Mouse (Mus musculus) yolk sac, embryonic 10.5 days (tissue): ENCODE results near the gene Lsamp.
"Not testable (repeated sequence)": the region's sequence is repeated elsewhere in the genome, so short reads cannot be mapped to it uniquely, and the experiment has no call there.

Experiments used
- DNase-seq: peaks from one replicate; pipeline ENCODE4 v3.0.0-alpha.2; 2017; ENCODE audit warnings: low spot score

The Lsamp gene

GRCm38 (mm10) chr16:41936908-41937595 is 1952.9 kb downstream of the Lsamp start:
- DNase-seq, result no peak

GRCm38 (mm10) chr16:41937596-41937990 is 1953.4 kb downstream of the Lsamp start:
- no peak for DNase-seq

- DNase-seq, result no peak
These were observed 1954.1 kb downstream of the Lsamp start for GRCm38 (mm10) chr16:41938258-41938657.

GRCm38 (mm10) chr16:41941591-41942315 is 1957.6 kb downstream of the Lsamp start:
- no peak for DNase-seq

- DNase-seq, result no peak
These were observed 1973.7 kb downstream of the Lsamp start for GRCm38 (mm10) chr16:41957811-41958210.

- DNase-seq, result no peak
These were observed 1981.5 kb downstream of the Lsamp start for GRCm38 (mm10) chr16:41965636-41966035.

GRCm38 (mm10) chr16:41969215-41969614 is 1985.1 kb downstream of the Lsamp start:
- DNase-seq, result no peak

- DNase-seq, result no peak
These were observed 1990.9 kb downstream of the Lsamp start for GRCm38 (mm10) chr16:41974866-41975719.

GRCm38 (mm10) chr16:41976897-41977296 is 1992.7 kb downstream of the Lsamp start:
- no peak for DNase-seq

- DNase-seq, result no peak
These were observed 2012.8 kb downstream of the Lsamp start for GRCm38 (mm10) chr16:41996956-41997355.

GRCm38 (mm10) chr16:42002925-42003324 is 2018.8 kb downstream of the Lsamp start:
- no peak for DNase-seq

GRCm38 (mm10) chr16:42003506-42003905 is 2019.3 kb downstream of the Lsamp start:
- DNase-seq, result not testable (repeated sequence)

GRCm38 (mm10) chr16:42004166-42004565 is 2020.0 kb downstream of the Lsamp start:
- DNase-seq, result no peak

- no peak for DNase-seq
These were observed 2030.8 kb downstream of the Lsamp start for GRCm38 (mm10) chr16:42014937-42015336.

- DNase-seq, result no peak
These were observed 2031.3 kb downstream of the Lsamp start for GRCm38 (mm10) chr16:42015443-42015842.

GRCm38 (mm10) chr16:42016791-42017643 is 2032.9 kb downstream of the Lsamp start:
- no peak for DNase-seq

GRCm38 (mm10) chr16:42022566-42022965 is 2038.4 kb downstream of the Lsamp start:
- no peak for DNase-seq

- DNase-seq, result no peak
These were observed 2047.9 kb downstream of the Lsamp start for GRCm38 (mm10) chr16:42032030-42032429.

- no peak for DNase-seq
These were observed 2049.3 kb downstream of the Lsamp start for GRCm38 (mm10) chr16:42033449-42033848.

GRCm38 (mm10) chr16:42048138-42048537 is 2064.0 kb downstream of the Lsamp start:
- DNase-seq, result no peak

- DNase-seq, result no peak
These were observed 2075.8 kb downstream of the Lsamp start for GRCm38 (mm10) chr16:42059927-42060326.

GRCm38 (mm10) chr16:42074325-42074724 is 2090.2 kb downstream of the Lsamp start:
- DNase-seq, result no peak
